Mouse (Mus musculus) CH12.LX (cell line): ENCODE data around the gene Hist1h3g.

ENCODE experiments used
- CTCF ChIP-seq, 2 experiments: IDR thresholded peaks in 1 of 2; conservative IDR thresholded peaks in 1 of 2; 2 replicates each; pipeline ENCODE4 v1.5.1; 2011 to 2012; ENCODE audit warnings: low read depth in 2 of 2, low read length in 2 of 2, improper control_type of control experiment in 1 of 2, inconsistent platforms in 1 of 2, mild to moderate bottlenecking in 1 of 2, moderate library complexity in 1 of 2
- E2F4 ChIP-seq: IDR thresholded peaks from 2 replicates; pipeline ENCODE4 v1.6.1; 2011; ENCODE audit warnings: low read depth, low read length, improper control_type of control experiment; ENCODE audit not compliant: insufficient replicate concordance
- ELF1 ChIP-seq: IDR thresholded peaks from 2 replicates; pipeline ENCODE4 v1.6.1; 2014; ENCODE audit warnings: low read depth, mild to moderate bottlenecking, inconsistent platforms, low read length, improper control_type of control experiment
- EP300 ChIP-seq: IDR thresholded peaks from 2 replicates; pipeline ENCODE4 v1.6.1; 2011; ENCODE audit warnings: low read length, improper control_type of control experiment
- HCFC1 ChIP-seq: IDR thresholded peaks from 2 replicates; pipeline ENCODE4 v1.6.1; 2012; ENCODE audit warnings: low read depth, mild to moderate bottlenecking, inconsistent platforms, low read length, improper control_type of control experiment
- MAX ChIP-seq: IDR thresholded peaks from 2 replicates; pipeline ENCODE4 v1.6.1; 2011; ENCODE audit warnings: low read length, improper control_type of control experiment
- MEF2A ChIP-seq: IDR thresholded peaks from 2 replicates; pipeline ENCODE4 v1.6.1; 2014; ENCODE audit warnings: low read depth, mild to moderate bottlenecking, inconsistent platforms, low read length, improper control_type of control experiment, borderline replicate concordance
- NELFE ChIP-seq: IDR thresholded peaks from 2 replicates; pipeline ENCODE4 v1.6.1; 2011; ENCODE audit warnings: low read depth, low read length, improper control_type of control experiment
- POLR2A ChIP-seq: IDR thresholded peaks from 2 replicates; pipeline ENCODE4 v1.6.1; 2011; ENCODE audit warnings: low read depth, mild to moderate bottlenecking, improper control_type of control experiment, low read length
- USF1 ChIP-seq: IDR thresholded peaks from 2 replicates; pipeline ENCODE4 v1.6.1; 2014; ENCODE audit warnings: low read depth, mild to moderate bottlenecking, inconsistent platforms, low read length, improper control_type of control experiment
- USF2 ChIP-seq: conservative IDR thresholded peaks from 2 replicates; pipeline ENCODE4 v1.6.1; 2011; ENCODE audit warnings: low read depth, low read length, improper control_type of control experiment
- ZC3H11A ChIP-seq: IDR thresholded peaks from 2 replicates; pipeline ENCODE4 v1.6.1; 2012; ENCODE audit warnings: low read depth, mild to moderate bottlenecking, inconsistent platforms, low read length, improper control_type of control experiment

GRCm38 (mm10) chr13:23503797-23504196 lies 31.4 kb upstream of the Hist1h3g start:
- peak; percentile 65 for TF ChIP-seq USF2
- peak; percentile 88 for TF ChIP-seq MAX
- no peak for TF ChIP-seq CTCF (conservative IDR thresholded peaks at IDR 0.05 in 1 of 2, IDR thresholded peaks at IDR 0.05 in 1 of 2; ENCODE audit: low read depth in 2 of 2, low read length in 2 of 2)
- TF ChIP-seq MEF2A, result no peak
- TF ChIP-seq USF1, result peak; percentile 78
- TF ChIP-seq NELFE, result no peak
- TF ChIP-seq EP300, result no peak
- TF ChIP-seq ELF1, result peak; percentile 96
- no peak for TF ChIP-seq ZC3H11A
- no peak for TF ChIP-seq HCFC1
- TF ChIP-seq POLR2A, result no peak
- peak; percentile 91; the same call in 1 of the 2 replicates for TF ChIP-seq E2F4
